Mouse (Mus musculus) layer of hippocampus, postnatal 14 days (tissue): ENCODE measurements at regions not wholly inside any gene's neighbourhood (a gene's known extent, or its start where the extent isn't known, plus 50 kb on each side); places are given as distances from the start of the nearest gene placed in this dataset.

Experiments used
- DNase-seq, 2 experiments: peaks; one replicate each; pipeline ENCODE4 v3.0.0; 2021 to 2022; ENCODE audit warnings: low spot score in 2 of 2, mixed read lengths in 1 of 2

GRCm38 (mm10) chr16:50092318-50092717 is 292.0 kb downstream of the Cd47 start:
- DNase-seq = no peak

DNA sequence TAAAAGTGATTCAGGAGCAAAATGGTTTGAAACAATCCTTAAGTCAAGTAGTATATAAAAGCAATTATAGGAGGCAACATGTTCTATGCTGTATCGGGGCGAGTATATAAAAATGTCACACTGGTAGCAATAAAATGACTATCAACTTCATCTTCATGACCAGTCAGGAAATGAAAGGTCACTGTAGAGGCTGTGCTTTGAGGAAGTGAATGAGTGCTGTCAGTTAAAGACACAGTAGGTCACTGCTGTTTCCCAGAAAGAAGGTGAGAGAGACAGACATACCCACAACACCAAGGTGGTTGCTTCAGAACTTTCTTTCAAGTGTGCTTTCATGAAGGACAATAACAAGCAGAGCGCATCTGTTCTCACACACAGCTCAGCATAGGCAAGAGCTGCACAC is 292.4 kb downstream of the Cd47 start:
- no peak for DNase-seq

- DNase-seq = no peak
These were observed 295.7 kb downstream of the Cd47 start for GRCm38 (mm10) chr16:50095858-50096551.

DNA sequence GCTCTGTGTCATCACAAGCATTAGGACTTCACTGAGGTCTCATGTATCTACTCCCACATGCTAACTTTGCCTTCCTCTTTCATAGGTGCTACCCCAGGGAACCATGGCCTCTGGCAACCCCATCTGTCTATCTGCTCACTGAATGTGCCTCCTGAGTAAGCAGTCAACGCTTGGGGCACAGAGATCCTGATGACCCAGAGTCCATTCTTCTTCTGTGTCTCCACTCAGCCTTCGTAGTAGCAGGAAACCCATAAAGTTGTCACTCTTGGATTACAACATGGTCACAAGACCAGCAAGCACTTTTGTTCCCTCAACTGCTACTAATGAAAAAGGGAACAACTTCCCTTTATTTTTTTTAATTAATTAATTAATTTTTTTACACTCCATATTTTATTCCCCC is 296.2 kb downstream of the Cd47 start:
- no peak for DNase-seq

GRCm38 (mm10) chr16:50103340-50103739 is 303.0 kb downstream of the Cd47 start:
- no peak for DNase-seq

DNA sequence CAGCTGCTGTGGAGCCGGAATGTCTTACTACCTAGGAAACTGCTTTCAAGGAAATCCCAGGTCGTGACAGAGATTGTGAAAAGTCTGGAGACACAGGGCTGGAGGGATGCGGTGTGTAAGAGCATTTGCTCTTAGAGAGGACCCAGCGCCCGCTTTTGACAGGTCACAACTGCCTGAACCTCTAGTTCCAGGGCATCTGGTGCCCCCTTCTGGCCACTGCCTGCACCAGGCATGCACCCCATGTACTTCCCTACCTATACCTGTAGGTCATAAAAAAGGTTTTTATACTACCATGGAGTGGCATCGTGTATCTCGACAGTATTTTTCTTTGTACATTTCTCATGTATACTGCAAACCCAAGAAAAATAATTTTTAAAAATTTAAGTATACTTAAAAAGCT is 314.0 kb downstream of the Bbx start:
- no peak for DNase-seq

- no peak for DNase-seq
These were observed 309.7 kb downstream of the Bbx start for GRCm38 (mm10) chr16:50122460-50122859.

DNA sequence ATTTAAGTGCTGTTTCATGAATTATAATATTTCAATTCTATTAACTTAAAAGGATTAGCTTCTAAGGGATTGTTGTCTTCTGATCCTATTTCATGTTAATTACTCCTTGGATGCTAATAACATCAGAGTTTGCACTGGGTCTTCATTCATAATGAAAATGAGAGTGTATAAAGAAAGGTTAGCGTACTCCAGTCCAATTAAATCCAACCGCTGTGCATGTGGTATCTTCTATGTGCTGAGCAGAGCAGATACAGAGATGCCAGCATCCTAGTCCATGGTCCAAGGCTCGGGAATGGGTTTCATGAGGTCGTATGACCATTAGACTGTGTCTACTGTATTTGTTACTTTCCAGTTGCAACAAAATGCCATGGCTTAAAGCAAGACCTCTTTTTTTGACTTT is 307.5 kb downstream of the Bbx start:
- DNase-seq = no peak

DNA sequence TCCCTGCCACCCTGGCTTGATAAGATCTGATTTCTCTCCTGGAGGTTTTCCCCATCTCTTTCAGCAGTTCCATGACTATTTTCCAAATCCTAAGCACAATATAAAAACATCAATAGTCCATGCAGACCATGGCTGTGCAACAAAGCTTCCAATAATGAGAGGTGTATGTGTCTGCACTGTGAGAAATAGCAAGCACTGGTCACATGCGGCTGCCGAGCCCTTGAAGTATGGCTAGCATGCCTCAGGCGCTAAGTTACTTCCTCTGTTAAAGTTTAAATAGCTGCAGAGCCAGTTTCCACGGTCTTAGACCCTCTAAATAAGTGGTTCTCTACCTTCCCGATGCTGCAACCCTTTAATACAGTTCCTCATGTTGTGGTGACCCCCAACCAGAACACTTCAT is 306.6 kb downstream of the Bbx start:
- DNase-seq = no peak

GRCm38 (mm10) chr16:50131406-50131805 is 300.8 kb downstream of the Bbx start:
- no peak for DNase-seq
